Mouse (Mus musculus) macrophage (primary cell): Measurements from ENCODE around the gene Iqsec1. TPM values are rescaled to one million over a fixed set of nuclear protein-coding genes. Genes with fewer than 3 reads are reported as not detected.

Experiments used
- H3K27ac ChIP-seq: fragments of 350-480 bp; formaldehyde crosslinking; 2 replicates; pipeline ENCODE4 v1.9.0; 2021
- H3K36me3 ChIP-seq: fragments of 350-480 bp; formaldehyde crosslinking; 2 replicates; pipeline ENCODE4 v1.9.0; 2021; ENCODE audit errors: inconsistent target
- H3K4me3 ChIP-seq: fragments of 350-480 bp; formaldehyde crosslinking; 2 replicates; pipeline ENCODE4 v1.9.0; 2021; ENCODE audit errors: inconsistent target
- H3K79me2 ChIP-seq: fragments of 350-480 bp; formaldehyde crosslinking; 2 replicates; pipeline ENCODE4 v1.9.0; 2021; ENCODE audit errors: inconsistent target
- WGBS: methylation state at CpG from one replicate; pipeline ENCODE4 v1.1.7; 2026; ENCODE audit warnings: inconsistent platforms; ENCODE audit not compliant: missing documents; 5-methylcytosine and 5-hydroxymethylcytosine counted together
- polyA plus RNA-seq: library from polyadenylated mRNA; stranded (reverse); fragments of 250-400 nt; gene quantifications from 3 replicates; pipeline ENCODE4 v1.2.4, GENCODE M21; 2018; ENCODE audit warnings: inconsistent platforms

Iqsec1 gene
- polyA plus RNA-seq, 1 experiment from 2014 or later = 135 TPM

DNA sequence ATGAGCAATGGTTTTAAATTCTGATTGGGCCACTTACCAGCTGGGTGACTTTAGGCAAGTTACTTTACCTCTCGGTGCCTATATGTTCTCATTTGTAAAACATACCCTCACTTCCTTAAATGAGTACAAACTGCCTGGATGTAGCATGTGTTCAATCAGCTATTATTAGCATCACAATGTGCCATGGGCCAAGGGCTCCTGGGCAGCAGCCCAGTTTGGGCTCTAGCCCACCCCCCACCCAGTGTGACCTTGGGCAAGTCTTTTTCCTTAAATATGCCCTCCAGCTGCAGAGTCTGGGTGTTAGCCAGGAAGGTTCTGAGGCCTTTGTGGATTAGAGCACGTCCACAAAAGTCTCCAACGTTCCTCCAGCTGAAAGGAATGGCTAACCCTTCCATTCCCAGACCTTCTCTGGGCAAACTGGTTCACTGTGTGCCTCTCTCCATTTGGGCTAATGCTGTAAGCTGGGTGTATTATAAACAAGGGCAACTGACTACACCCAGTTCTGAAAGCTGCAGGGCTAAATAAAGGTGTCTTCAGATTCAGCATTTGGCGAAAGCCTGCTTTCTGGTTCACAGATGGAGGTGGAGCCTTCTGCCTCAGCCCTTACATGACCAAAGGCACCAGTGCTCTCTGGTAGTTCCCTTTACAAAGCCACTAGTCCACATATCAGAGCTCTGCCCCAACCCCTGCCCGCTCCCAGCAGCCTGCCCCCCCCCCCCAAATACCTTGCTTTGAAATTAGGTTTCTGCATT lies 101.3 kb downstream of the Iqsec1 start:
- H3K4me3 ChIP-seq = no peak overlapping the region
- H3K79me2 ChIP-seq = no peaks in the 10 kb centered on the region
- no peaks in the 10 kb centered on the region for H3K36me3 ChIP-seq
- no peak overlapping the region for H3K27ac ChIP-seq
- WGBS = 70% methylated on average over 5 of the region's 5 CpGs

DNA sequence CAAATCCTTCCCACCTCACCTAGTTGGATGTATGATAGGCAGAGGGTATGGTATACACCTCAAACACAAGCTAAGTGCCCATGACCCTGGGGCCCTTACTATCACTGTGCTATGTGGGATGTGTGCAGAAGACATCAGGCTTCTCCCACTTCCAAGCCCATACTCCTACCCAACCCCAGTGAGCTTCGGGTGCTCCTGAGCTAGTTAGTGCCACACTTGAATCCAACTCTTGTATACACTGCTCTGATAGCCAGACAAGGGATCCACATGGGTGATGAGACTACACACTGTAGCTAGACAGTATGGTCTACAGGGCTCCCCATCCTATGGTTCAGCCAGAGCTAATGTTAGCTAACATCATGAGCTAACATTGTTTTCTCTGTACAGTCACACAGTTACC lies 102.9 kb downstream of the Iqsec1 start:
- Histone ChIP-seq H3K79me2 (no peaks in the 10 kb centered on the region), H3K27ac (no peak overlapping the region), H3K4me3 (no peak overlapping the region), H3K36me3 (no peaks in the 10 kb centered on the region)
- 93% methylated on average over 1 of the region's 1 CpGs for WGBS

- H3K36me3 ChIP-seq = no peaks in the 10 kb centered on the region
- no peak overlapping the region for H3K27ac ChIP-seq
- no peak overlapping the region for H3K4me3 ChIP-seq
- H3K79me2 ChIP-seq = no peaks in the 10 kb centered on the region
- WGBS = 75% methylated on average over 1 of the region's 1 CpGs
These were observed 103.9 kb downstream of the Iqsec1 start for GRCm38 (mm10) chr6:90884631-90885030.

GRCm38 (mm10) chr6:90880975-90881374 lies 107.5 kb downstream of the Iqsec1 start:
- Histone ChIP-seq H3K79me2 (no peaks in the 10 kb centered on the region), H3K4me3 (no peak overlapping the region), H3K36me3 (no peaks in the 10 kb centered on the region), H3K27ac (no peak overlapping the region)
- 95% methylated on average over 2 of the region's 2 CpGs for WGBS

DNA sequence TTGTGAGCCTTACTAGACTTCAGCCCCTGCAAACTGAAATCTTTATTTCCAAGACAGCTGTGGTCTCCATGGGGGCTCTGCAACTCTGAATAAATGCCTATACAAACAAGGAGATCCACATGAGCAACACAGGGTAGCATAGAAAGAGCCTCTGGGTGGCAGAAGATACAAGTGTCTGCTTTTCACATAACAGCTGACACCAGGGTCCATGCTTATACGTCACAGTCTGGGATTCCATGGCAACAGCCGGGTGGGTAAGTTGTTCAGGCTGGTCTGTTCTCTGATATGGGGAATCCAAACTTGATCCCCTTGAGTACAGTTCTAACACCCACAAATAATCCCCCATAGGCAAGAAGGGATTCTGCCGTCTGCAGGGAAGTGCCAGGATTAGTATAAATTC lies 108.1 kb downstream of the Iqsec1 start:
- no peaks in the 10 kb centered on the region for H3K79me2 ChIP-seq

GRCm38 (mm10) chr6:90871581-90871980 lies 116.9 kb downstream of the Iqsec1 start:
- H3K4me3 ChIP-seq = no peak overlapping the region
- WGBS = 83% methylated on average over 8 of the region's 8 CpGs
- no peaks in the 10 kb centered on the region for H3K36me3 ChIP-seq
- no peaks in the 10 kb centered on the region for H3K79me2 ChIP-seq
- no peak overlapping the region for H3K27ac ChIP-seq

More for the DNA sequence above, 108.1 kb downstream of the Iqsec1 start:
- H3K27ac ChIP-seq = no peak overlapping the region
- WGBS = 66% methylated on average over 3 of the region's 3 CpGs
- H3K4me3 ChIP-seq = no peak overlapping the region
- no peaks in the 10 kb centered on the region for H3K36me3 ChIP-seq

- Histone ChIP-seq H3K79me2 (no peaks in the 10 kb centered on the region), H3K36me3 (no peaks in the 10 kb centered on the region), H3K27ac (no peak overlapping the region), H3K4me3 (no peak overlapping the region)
- 74% methylated on average over 3 of the region's 3 CpGs for WGBS
These were observed 120.5 kb downstream of the Iqsec1 start for GRCm38 (mm10) chr6:90868033-90868432.

- no peaks in the 10 kb centered on the region for H3K79me2 ChIP-seq
- no peak overlapping the region for H3K4me3 ChIP-seq
- 92% methylated on average over 1 of the region's 1 CpGs for WGBS
- H3K36me3 ChIP-seq = no peaks in the 10 kb centered on the region
- H3K27ac ChIP-seq = no peak overlapping the region
These were observed 127.1 kb downstream of the Iqsec1 start for GRCm38 (mm10) chr6:90861370-90861769.

GRCm38 (mm10) chr6:90857844-90858243 lies 130.6 kb downstream of the Iqsec1 start:
- Histone ChIP-seq H3K27ac (no peak overlapping the region), H3K36me3 (no peaks in the 10 kb centered on the region), H3K4me3 (no peak overlapping the region), H3K79me2 (no peaks in the 10 kb centered on the region)
- 88% methylated on average over 1 of the region's 1 CpGs for WGBS

DNA sequence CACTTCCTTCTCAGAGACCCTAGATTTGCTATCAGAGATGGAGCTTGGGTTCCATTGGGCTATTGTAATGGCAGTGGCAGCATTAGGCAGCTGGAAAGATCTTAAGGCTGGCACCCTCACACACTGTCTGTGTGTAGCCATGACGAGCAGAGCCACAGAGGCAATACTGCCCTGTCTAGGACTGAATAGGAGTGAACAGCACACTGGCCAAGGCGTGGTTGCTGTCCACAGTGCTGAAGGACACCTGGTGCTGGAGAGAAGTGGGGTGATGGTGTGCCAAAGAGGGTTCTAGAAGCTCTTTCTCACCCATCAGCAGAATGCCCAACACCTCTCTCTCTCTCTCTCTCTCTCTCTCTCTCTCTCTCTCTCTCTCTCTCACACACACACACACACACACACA lies 136.1 kb downstream of the Iqsec1 start:
- WGBS = 13% methylated on average over 1 of the region's 2 CpGs
- no peaks in the 10 kb centered on the region for H3K36me3 ChIP-seq
- no peak overlapping the region for H3K27ac ChIP-seq
- no peak overlapping the region for H3K4me3 ChIP-seq
- H3K79me2 ChIP-seq = no peaks in the 10 kb centered on the region

GRCm38 (mm10) chr6:90848068-90848467 lies 140.4 kb downstream of the Iqsec1 start:
- Histone ChIP-seq H3K27ac (no peak overlapping the region), H3K79me2 (no peaks in the 10 kb centered on the region), H3K4me3 (no peak overlapping the region), H3K36me3 (no peaks in the 10 kb centered on the region)
- WGBS = 40% methylated on average over 1 of the region's 1 CpGs

- WGBS = 40% methylated on average over 2 of the region's 2 CpGs
- Histone ChIP-seq H3K36me3 (no peaks in the 10 kb centered on the region), H3K79me2 (no peaks in the 10 kb centered on the region)
These were observed 141.0 kb downstream of the Iqsec1 start for GRCm38 (mm10) chr6:90847523-90847922.

DNA sequence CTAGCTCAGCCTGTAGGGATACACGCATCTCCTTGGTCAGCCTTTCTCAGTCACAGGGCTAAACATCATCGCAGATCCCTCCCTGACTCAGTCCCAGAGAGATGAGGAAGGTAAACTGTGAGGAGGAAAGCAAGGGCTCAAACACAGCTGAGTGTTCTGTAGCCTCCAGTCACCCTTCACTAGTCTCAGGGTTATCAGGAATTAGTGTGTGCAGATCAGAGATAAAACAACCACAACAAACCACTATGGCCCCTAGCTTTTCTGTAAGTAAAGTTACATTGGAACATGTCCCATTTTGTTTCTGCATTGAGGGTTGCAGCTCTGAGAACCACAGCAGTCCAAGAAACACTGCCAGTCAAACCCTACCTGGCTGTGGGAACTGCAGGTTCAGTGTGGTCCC lies 148.5 kb downstream of the Iqsec1 start:
- 53% methylated on average over 2 of the region's 2 CpGs for WGBS
- Histone ChIP-seq H3K27ac (no peak overlapping the region), H3K36me3 (no peaks in the 10 kb centered on the region), H3K79me2 (no peaks in the 10 kb centered on the region), H3K4me3 (no peak overlapping the region)

More at GRCm38 (mm10) chr6:90847523-90847922, 141.0 kb downstream of the Iqsec1 start:
- no peak overlapping the region for H3K4me3 ChIP-seq
- no peak overlapping the region for H3K27ac ChIP-seq

GRCm38 (mm10) chr6:90836749-90837148 lies 151.7 kb downstream of the Iqsec1 start:
- H3K36me3 ChIP-seq = no peaks in the 10 kb centered on the region
- no peaks in the 10 kb centered on the region for H3K79me2 ChIP-seq
- no peak overlapping the region for H3K27ac ChIP-seq
- no peak overlapping the region for H3K4me3 ChIP-seq
- WGBS = 75% methylated on average over 2 of the region's 2 CpGs

- no peaks in the 10 kb centered on the region for H3K79me2 ChIP-seq
- WGBS = 92% methylated on average over 6 of the region's 6 CpGs
- H3K4me3 ChIP-seq = no peak overlapping the region
- no peaks in the 10 kb centered on the region for H3K36me3 ChIP-seq
- H3K27ac ChIP-seq = no peak overlapping the region
These were observed 158.9 kb downstream of the Iqsec1 start for GRCm38 (mm10) chr6:90829536-90829935.

- Histone ChIP-seq H3K27ac (no peak overlapping the region), H3K79me2 (no peaks in the 10 kb centered on the region), H3K36me3 (no peaks in the 10 kb centered on the region), H3K4me3 (no peak overlapping the region)
- WGBS = 11% methylated on average over 2 of the region's 2 CpGs
These were observed 163.4 kb downstream of the Iqsec1 start for GRCm38 (mm10) chr6:90825063-90825462.
